Mouse (Mus musculus) ovary, postnatal 10 days (tissue): ENCODE data around the gene 6330403K07Rik.
A peak's percentile ranks its signal among the peaks of the same experiment; 100 is the strongest.

Source experiments
- DNase-seq: peaks from one replicate; pipeline ENCODE4 v3.0.0; 2022; ENCODE audit warnings: low spot score

Gene 6330403K07Rik

GRCm38 (mm10) chr11:71033163-71033761 is at the start of gene 6330403K07Rik:
TSS of gene 6330403K07Rik (minus strand) at chr11:71033513.
- DNase-seq, result peak; percentile 11

- no peak for DNase-seq
Observed at GRCm38 (mm10) chr11:71076342-71076741, 43.0 kb upstream of the 6330403K07Rik start.

GRCm38 (mm10) chr11:71052554-71052953 is 19.2 kb upstream of the 6330403K07Rik start:
- no peak for DNase-seq

GRCm38 (mm10) chr11:71039526-71040298 is 6.4 kb upstream of the 6330403K07Rik start:
- no peak for DNase-seq

- DNase-seq, result no peak
Observed at GRCm38 (mm10) chr11:71032491-71033162, 686 bp downstream of the 6330403K07Rik start.

- no peak for DNase-seq
Observed at GRCm38 (mm10) chr11:71032070-71032469, 1.2 kb downstream of the 6330403K07Rik start.

- no peak for DNase-seq
Observed at GRCm38 (mm10) chr11:71029403-71030118, 3.8 kb downstream of the 6330403K07Rik start.

- DNase-seq, result no peak
Observed at GRCm38 (mm10) chr11:71028280-71028679, 5.0 kb downstream of the 6330403K07Rik start.

- peak; percentile 94 for DNase-seq
Observed at GRCm38 (mm10) chr11:71019201-71020068, 13.9 kb downstream of the 6330403K07Rik start, which contains the start of the genes Mis12 and Derl2. TSS of gene Mis12 (plus strand) at chr11:71019611. TSS of gene Derl2 (minus strand) at chr11:71019841.

- no peak for DNase-seq
Observed at GRCm38 (mm10) chr11:71018416-71019200, 14.7 kb downstream of the 6330403K07Rik start.

- DNase-seq, result no peak
Observed at GRCm38 (mm10) chr11:71017051-71017450, 16.3 kb downstream of the 6330403K07Rik start.

GRCm38 (mm10) chr11:71012743-71013142 is 20.6 kb downstream of the 6330403K07Rik start:
- no peak for DNase-seq

GRCm38 (mm10) chr11:71008321-71008720 is 25.0 kb downstream of the 6330403K07Rik start:
- DNase-seq, result no peak

GRCm38 (mm10) chr11:71007831-71008230 is 25.5 kb downstream of the 6330403K07Rik start:
- DNase-seq, result no peak

GRCm38 (mm10) chr11:71007026-71007425 is 26.3 kb downstream of the 6330403K07Rik start:
- DNase-seq, result no peak

GRCm38 (mm10) chr11:71005046-71005445 is 28.3 kb downstream of the 6330403K07Rik start:
- no peak for DNase-seq

GRCm38 (mm10) chr11:71004316-71004773 is 29.0 kb downstream of the 6330403K07Rik start, which contains the start of gene Dhx33:
TSS of gene Dhx33 (minus strand) at chr11:71004437.
- DNase-seq, result peak; percentile 82

GRCm38 (mm10) chr11:71003611-71004315 is 29.6 kb downstream of the 6330403K07Rik start:
- no peak for DNase-seq

- DNase-seq, result no peak
Observed at GRCm38 (mm10) chr11:71001167-71001566, 32.1 kb downstream of the 6330403K07Rik start.
